Mouse (Mus musculus): ENCODE measurements at regions not wholly inside any gene's neighbourhood (a gene's known extent, or its start where the extent isn't known, plus 50 kb on each side); places are given as distances from the start of the nearest gene placed in this dataset.

GRCm38 (mm10) chr13:11147268-11147667 is 786.6 kb upstream of the Chrm3 start:
- no peak for ATAC-seq (ENCODE audit: insufficient number of reproducible peaks, low FRiP score, low TSS enrichment, low read depth)
- Histone ChIP-seq H3K36me3 (no peaks in the 10 kb centered on the region), H3K4me2 (no peak overlapping the region), H3K9ac (no peak overlapping the region), H3K4me1 (no peaks in the 10 kb centered on the region), H3K27me3 (no peaks in the 10 kb centered on the region), H3K27ac (no peak overlapping the region), H3K9me3 (no peaks in the 10 kb centered on the region), H3K4me3 (no peak overlapping the region)
- WGBS = 76% methylated on average over 3 of the region's 3 CpGs

- Histone ChIP-seq H3K4me3 (no peak overlapping the region), H3K27ac (no peak overlapping the region), H3K9me3 (no peaks in the 10 kb centered on the region), H3K9ac (no peak overlapping the region), H3K36me3 (no peaks in the 10 kb centered on the region), H3K4me2 (no peak overlapping the region), H3K4me1 (no peaks in the 10 kb centered on the region), H3K27me3 (no peaks in the 10 kb centered on the region)
- WGBS = 85% methylated on average over 2 of the region's 2 CpGs
- no peak for ATAC-seq (ENCODE audit: insufficient number of reproducible peaks, low FRiP score, low TSS enrichment, low read depth)
Observed at GRCm38 (mm10) chr13:11107693-11108092, 747.0 kb upstream of the Chrm3 start.

- Histone ChIP-seq H3K4me2 (no peak overlapping the region), H3K4me3 (no peak overlapping the region), H3K27me3 (no peaks in the 10 kb centered on the region), H3K4me1 (no peaks in the 10 kb centered on the region), H3K9ac (no peak overlapping the region), H3K27ac (no peak overlapping the region), H3K9me3 (no peaks in the 10 kb centered on the region), H3K36me3 (no peaks in the 10 kb centered on the region)
- ATAC-seq (ENCODE audit: insufficient number of reproducible peaks, low FRiP score, low TSS enrichment, low read depth) = no peak
- 90% methylated on average over 4 of the region's 4 CpGs for WGBS
Observed at GRCm38 (mm10) chr13:11106426-11106825, 745.8 kb upstream of the Chrm3 start.

GRCm38 (mm10) chr13:11105571-11105970 is 744.9 kb upstream of the Chrm3 start:
- no peak for ATAC-seq (ENCODE audit: insufficient number of reproducible peaks, low FRiP score, low TSS enrichment, low read depth)

GRCm38 (mm10) chr13:11099586-11099950 is 738.9 kb upstream of the Chrm3 start:
- no peaks in the 10 kb centered on the region for H3K36me3 ChIP-seq
- no peaks in the 10 kb centered on the region for H3K27me3 ChIP-seq
- no peak overlapping the region for H3K9ac ChIP-seq
- H3K27ac ChIP-seq = no peak overlapping the region
- H3K4me3 ChIP-seq = no peak overlapping the region
- no peak overlapping the region for H3K4me2 ChIP-seq
- no peak for ATAC-seq (ENCODE audit: insufficient number of reproducible peaks, low FRiP score, low TSS enrichment, low read depth)
- H3K4me1 ChIP-seq = peaks cover 4% of the 10 kb centered on the region; the same call in 1 of the 2 replicates
- H3K9me3 ChIP-seq = no peaks in the 10 kb centered on the region

More at GRCm38 (mm10) chr13:11105571-11105970, 744.9 kb upstream of the Chrm3 start:
- Histone ChIP-seq H3K4me3 (no peak overlapping the region), H3K9me3 (no peaks in the 10 kb centered on the region), H3K4me2 (no peak overlapping the region), H3K27me3 (no peaks in the 10 kb centered on the region), H3K27ac (no peak overlapping the region), H3K36me3 (no peaks in the 10 kb centered on the region), H3K4me1 (no peaks in the 10 kb centered on the region), H3K9ac (no peak overlapping the region)
- WGBS = 60% methylated on average over 2 of the region's 2 CpGs

- 11% methylated on average over 4 of the region's 4 CpGs for WGBS
- no peaks in the 10 kb centered on the region for H3K36me3 ChIP-seq
- H3K9ac ChIP-seq = no peak overlapping the region
- no peak overlapping the region for H3K27ac ChIP-seq
- H3K4me3 ChIP-seq = no peak overlapping the region
- H3K4me2 ChIP-seq = no peak overlapping the region
- ATAC-seq (ENCODE audit: insufficient number of reproducible peaks, low FRiP score, low TSS enrichment, low read depth) = no peak
- H3K27me3 ChIP-seq = no peaks in the 10 kb centered on the region
- no peaks in the 10 kb centered on the region for H3K9me3 ChIP-seq
- H3K4me1 ChIP-seq = peaks cover 4% of the 10 kb centered on the region; the same call in 1 of the 2 replicates
Observed at GRCm38 (mm10) chr13:11098899-11099585, 738.4 kb upstream of the Chrm3 start.

GRCm38 (mm10) chr13:11092911-11093310 is 732.3 kb upstream of the Chrm3 start:
- H3K9me3 ChIP-seq = no peaks in the 10 kb centered on the region
- WGBS = 45% methylated on average over 2 of the region's 2 CpGs

More at GRCm38 (mm10) chr13:11092911-11093310, 732.3 kb upstream of the Chrm3 start:
- Histone ChIP-seq H3K4me2 (no peak overlapping the region), H3K4me1 (no peaks in the 10 kb centered on the region), H3K36me3 (no peaks in the 10 kb centered on the region), H3K27ac (no peak overlapping the region), H3K27me3 (no peaks in the 10 kb centered on the region), H3K4me3 (no peak overlapping the region), H3K9ac (no peak overlapping the region)
- no peak for ATAC-seq (ENCODE audit: insufficient number of reproducible peaks, low FRiP score, low TSS enrichment, low read depth)
